Mouse (Mus musculus): Measurements from ENCODE around the gene Gps2. TPM values are rescaled to one million over a fixed set of nuclear protein-coding genes. Genes with fewer than 3 reads are reported as not detected.

Gene Gps2
- total and polyA plus RNA-seq, 3 experiments: 78.0 to 113 TPM; not detected in 1

GRCm38 (mm10) chr11:69872451-69872850 lies 41.2 kb upstream of the Gps2 start:
- H3K9me3 ChIP-seq (replicated peaks; ENCODE audit: insufficient read depth, low read length): no peaks in the 10 kb centered on the region
- H3K27me3 ChIP-seq (ENCODE audit: control insufficient read depth in 1 of 2, insufficient read depth in 2 of 2, low read length in 2 of 2): no peaks in the 10 kb centered on the region; a peak in 1 of 4 replicates
- H3K79me2 ChIP-seq (ENCODE audit: control insufficient read depth, insufficient read depth, low read length, poor library complexity): no peaks in the 10 kb centered on the region
- no peak overlapping the region for H3K9ac ChIP-seq (ENCODE audit: control insufficient read depth, low read depth, low read length, poor library complexity, severe bottlenecking)
- TF ChIP-seq KAT2A (conservative IDR thresholded peaks at IDR 0.05; ENCODE audit: low read depth, low read length) (no peak), ZNF384 (IDR thresholded peaks at IDR 0.05; ENCODE audit: low read depth, low read length) (no peak), USF1 (IDR thresholded peaks at IDR 0.05; ENCODE audit: low read depth, low read length) (no peak), POLR2A (IDR thresholded peaks at IDR 0.05; ENCODE audit: control insufficient read depth in 1 of 2, insufficient read depth in 1 of 2, low read depth in 1 of 2, low read length in 2 of 2, poor library complexity in 1 of 2) (no peak), BHLHE40 (IDR thresholded peaks at IDR 0.05; ENCODE audit: borderline replicate concordance, low read depth, low read length) (no peak), TCF12 (IDR thresholded peaks at IDR 0.05; ENCODE audit: low read depth, low read length) (no peak), JUND (IDR thresholded peaks at IDR 0.05; ENCODE audit: low read depth, low read length) (no peak), MEF2A (IDR thresholded peaks at IDR 0.05; ENCODE audit: extremely low read depth, insufficient replicate concordance, low read depth, low read length, poor library complexity, severe bottlenecking) (no peak), ZKSCAN1 (IDR thresholded peaks at IDR 0.05; ENCODE audit: low read depth, low read length) (no peak), MAX (IDR thresholded peaks at IDR 0.05; ENCODE audit: low read length) (no peak), MYC (IDR thresholded peaks at IDR 0.05; ENCODE audit: low read depth, low read length) (no peak), POLR2AphosphoS5 (IDR thresholded peaks at IDR 0.05; ENCODE audit: borderline replicate concordance, low read depth, low read length) (no peak), MXI1 (IDR thresholded peaks at IDR 0.05; ENCODE audit: low read depth, low read length) (no peak), SMC3 (IDR thresholded peaks at IDR 0.05; ENCODE audit: low read depth, low read length) (no peak), GABPA (IDR thresholded peaks at IDR 0.05; ENCODE audit: low read depth, low read length) (no peak), ELF1 (IDR thresholded peaks at IDR 0.05; ENCODE audit: low read depth, low read length) (no peak), MYB (IDR thresholded peaks at IDR 0.05; ENCODE audit: low read depth, low read length) (no peak), RAD21 (IDR thresholded peaks at IDR 0.05; ENCODE audit: low read depth, low read length) (no peak), CHD1 (IDR thresholded peaks at IDR 0.05; ENCODE audit: low read depth, low read length) (no peak)
- H3K4me3 ChIP-seq (ENCODE audit: control insufficient read depth in 1 of 2, insufficient read depth in 1 of 2, low read depth in 2 of 2, low read length in 2 of 2): no peak overlapping the region
- H3K27ac ChIP-seq (ENCODE audit: control insufficient read depth, low read depth, low read length): no peak overlapping the region
- DNase-seq (ENCODE audit: low read depth, low spot score): no peak
- H3K36me3 ChIP-seq (ENCODE audit: control insufficient read depth in 1 of 2, insufficient read depth in 2 of 2, low read length in 2 of 2): peaks cover 0 to 11% of the 10 kb centered on the region in 2 experiments; a peak in 2 of 4 replicates
- H3K4me1 ChIP-seq (ENCODE audit: control insufficient read depth in 1 of 2, insufficient read depth in 2 of 2, low read length in 2 of 2): peaks cover 2 to 20% of the 10 kb centered on the region in 2 experiments; a peak in 3 of 4 replicates

- no peaks in the 10 kb centered on the region for H3K79me2 ChIP-seq (ENCODE audit: control insufficient read depth, insufficient read depth, low read length, poor library complexity)
- peak; percentile 87 for DNase-seq (ENCODE audit: low read depth, low spot score)
- 0 out of 2 replicates have a peak overlapping the region, but pooled peaks have one; percentile 18 for H3K27ac ChIP-seq (ENCODE audit: control insufficient read depth, low read depth, low read length)
- peak overlapping the region; percentile 35 for H3K9ac ChIP-seq (ENCODE audit: control insufficient read depth, low read depth, low read length, poor library complexity, severe bottlenecking)
- TF ChIP-seq GATA1 (IDR thresholded peaks at IDR 0.05; ENCODE audit: low read depth, low read length): peak; percentile 54
- peak; percentile 16; the same call in 1 of the 2 replicates for TF ChIP-seq MXI1 (IDR thresholded peaks at IDR 0.05; ENCODE audit: low read depth, low read length)
- peak; percentile 4; the same call in 1 of the 2 replicates for TF ChIP-seq RAD21 (IDR thresholded peaks at IDR 0.05; ENCODE audit: low read depth, low read length)
- no peak for TF ChIP-seq CHD2 (IDR thresholded peaks at IDR 0.05; ENCODE audit: low read length)
- no peak for TF ChIP-seq CHD1 (IDR thresholded peaks at IDR 0.05; ENCODE audit: low read depth, low read length)
- peak; percentile 23; the same call in 1 of the 2 replicates for TF ChIP-seq NELFE (IDR thresholded peaks at IDR 0.05; ENCODE audit: low read depth, low read length)
- peak; percentile 45; the same call in 1 of the 2 replicates for TF ChIP-seq TBP (IDR thresholded peaks at IDR 0.05; ENCODE audit: low read depth, low read length)
- TF ChIP-seq RCOR1 (IDR thresholded peaks at IDR 0.05; ENCODE audit: low read depth, low read length): 0 out of 2 replicates have a peak, but pooled peaks have one; percentile 25
- 0 out of 2 replicates have a peak, but pooled peaks have one; percentile 9 for TF ChIP-seq ETS1 (IDR thresholded peaks at IDR 0.05; ENCODE audit: low read depth, low read length)
- peak in 1 of 2 experiments; percentile 25; a peak in 1 of 4 replicates for TF ChIP-seq EP300 (IDR thresholded peaks at IDR 0.05; ENCODE audit: low read depth in 1 of 2, low read length in 2 of 2)
- TF ChIP-seq SMC3 (IDR thresholded peaks at IDR 0.05; ENCODE audit: low read depth, low read length): peak; percentile 23; the same call in 1 of the 2 replicates
- TF ChIP-seq HCFC1 (IDR thresholded peaks at IDR 0.05; ENCODE audit: low read depth, low read length): no peak
- TF ChIP-seq POLR2AphosphoS2 (IDR thresholded peaks at IDR 0.05; ENCODE audit: low read length): no peak
- 0 out of 2 replicates have a peak, but pooled peaks have one; percentile 18 for TF ChIP-seq TCF12 (IDR thresholded peaks at IDR 0.05; ENCODE audit: low read depth, low read length)
- H3K4me3 ChIP-seq (ENCODE audit: control insufficient read depth in 1 of 2, insufficient read depth in 1 of 2, low read depth in 2 of 2, low read length in 2 of 2): peak overlapping the region; percentile 21 to 40
- no peaks in the 10 kb centered on the region for H3K27me3 ChIP-seq (ENCODE audit: control insufficient read depth in 1 of 2, insufficient read depth in 2 of 2, low read length in 2 of 2)
- H3K4me1 ChIP-seq (ENCODE audit: control insufficient read depth in 1 of 2, insufficient read depth in 2 of 2, low read length in 2 of 2): peaks cover 11 to 49% of the 10 kb centered on the region in 2 experiments
- H3K9me3 ChIP-seq (replicated peaks; ENCODE audit: insufficient read depth, low read length): no peaks in the 10 kb centered on the region
- peaks cover 0 to 29% of the 10 kb centered on the region in 2 experiments; a peak in 2 of 4 replicates for H3K36me3 ChIP-seq (ENCODE audit: control insufficient read depth in 1 of 2, insufficient read depth in 2 of 2, low read length in 2 of 2)
Observed at GRCm38 (mm10) chr11:69876186-69876585, 37.5 kb upstream of the Gps2 start.

Measured in MEL (cell line).